Mouse (Mus musculus): ENCODE measurements around the gene Rtkn. TPM values are rescaled to one million over a fixed set of nuclear protein-coding genes. Genes with fewer than 3 reads are reported as not detected.
"Not testable (repeated sequence)": the region's sequence is repeated elsewhere in the genome, so short reads cannot be mapped to it uniquely, and the experiment has no call there.

Rtkn gene
- polyA plus RNA-seq, 1 experiment from 2014 or later: 12.6 TPM

GRCm38 (mm10) chr6:83147280-83147679, 12.0 kb downstream of the Rtkn start:
- H3K27me3 ChIP-seq (replicated peaks): peaks cover 22% of the 10 kb centered on the region
- H3K36me3 ChIP-seq: peaks cover 27% of the 10 kb centered on the region
- H3K9me3 ChIP-seq (replicated peaks): no peaks in the 10 kb centered on the region
- WGBS (ENCODE audit: insufficient replicate concordance): 56% methylated on average over 7 of the region's 7 CpGs
- H3K4me2 ChIP-seq: no peak overlapping the region
- H3K9ac ChIP-seq: no peak overlapping the region
- ATAC-seq: no peak
- no peak overlapping the region for H3K4me3 ChIP-seq
- no peak overlapping the region for H3K27ac ChIP-seq
- peaks cover 30% of the 10 kb centered on the region for H3K4me1 ChIP-seq

- 27% methylated on average over 8 of the region's 8 CpGs for WGBS (ENCODE audit: insufficient replicate concordance)
- H3K27ac ChIP-seq: no peak overlapping the region
- peaks cover 47% of the 10 kb centered on the region for H3K27me3 ChIP-seq (replicated peaks)
- no peak for ATAC-seq
- no peak overlapping the region for H3K4me2 ChIP-seq
- peaks cover 27% of the 10 kb centered on the region for H3K36me3 ChIP-seq
- H3K4me1 ChIP-seq: peaks cover 25% of the 10 kb centered on the region
- no peak overlapping the region for H3K9ac ChIP-seq
- no peaks in the 10 kb centered on the region for H3K9me3 ChIP-seq (replicated peaks)
- H3K4me3 ChIP-seq: no peak overlapping the region
Measured at GRCm38 (mm10) chr6:83151721-83152120, 16.5 kb downstream of the Rtkn start.

- WGBS (ENCODE audit: insufficient replicate concordance): 77% methylated on average over 12 of the region's 12 CpGs
- Histone ChIP-seq H3K9me3 (replicated peaks) (no peaks in the 10 kb centered on the region), H3K36me3 (peaks cover 17% of the 10 kb centered on the region), H3K4me2 (no peak overlapping the region), H3K9ac (no peak overlapping the region), H3K4me1 (peaks cover 25% of the 10 kb centered on the region), H3K27ac (no peak overlapping the region), H3K27me3 (replicated peaks) (peaks cover 57% of the 10 kb centered on the region), H3K4me3 (no peak overlapping the region)
- 0 out of 2 replicates have a peak, but pooled peaks have one; percentile 22 for ATAC-seq
Measured at GRCm38 (mm10) chr6:83153038-83153437, 17.8 kb downstream of the Rtkn start.

GRCm38 (mm10) chr6:83153485-83153884, 18.2 kb downstream of the Rtkn start:
- Histone ChIP-seq H3K4me1 (peaks cover 25% of the 10 kb centered on the region), H3K4me2 (no peak overlapping the region), H3K9me3 (replicated peaks) (no peaks in the 10 kb centered on the region), H3K36me3 (peaks cover 14% of the 10 kb centered on the region), H3K9ac (no peak overlapping the region), H3K4me3 (no peak overlapping the region), H3K27ac (no peak overlapping the region), H3K27me3 (replicated peaks) (peaks cover 60% of the 10 kb centered on the region)
- ATAC-seq: no peak
- WGBS (ENCODE audit: insufficient replicate concordance): 52% methylated on average over 5 of the region's 5 CpGs

- peak overlapping the region; percentile 55 for H3K4me3 ChIP-seq
- WGBS (ENCODE audit: insufficient replicate concordance): 13% methylated on average over 23 of the region's 23 CpGs
- H3K27ac ChIP-seq: no peak overlapping the region
- H3K9me3 ChIP-seq (replicated peaks): no peaks in the 10 kb centered on the region
- H3K9ac ChIP-seq: peak overlapping the region; percentile 52; the same call in 1 of the 2 replicates
- H3K27me3 ChIP-seq (replicated peaks): peaks cover 72% of the 10 kb centered on the region
- ATAC-seq: no peak; the same call in 1 of the 2 replicates
- H3K36me3 ChIP-seq: peaks cover 2% of the 10 kb centered on the region
- peak overlapping the region; percentile 84 for H3K4me2 ChIP-seq
- peaks cover 25% of the 10 kb centered on the region for H3K4me1 ChIP-seq
Measured at GRCm38 (mm10) chr6:83155552-83156238, 20.4 kb downstream of the Rtkn start.

GRCm38 (mm10) chr6:83156259-83156684, 21.0 kb downstream of the Rtkn start, which contains the start of the genes Wdr54 and 1700003E16Rik:
Wdr54 (minus strand) TSS chr6:83156397.
1700003E16Rik (plus strand) TSS chr6:83156404.
- Histone ChIP-seq H3K27me3 (replicated peaks) (peaks cover 78% of the 10 kb centered on the region), H3K4me2 (peak within 1 kb of the TSS; percentile 84), H3K4me1 (peaks cover 22% of the 10 kb centered on the region), H3K9me3 (replicated peaks) (no peaks in the 10 kb centered on the region), H3K36me3 (no peaks in the 10 kb centered on the region; the same call in 1 of the 2 replicates), H3K4me3 (peak within 1 kb of the TSS; percentile 55), H3K9ac (peak within 1 kb of the TSS; percentile 52), H3K27ac (no peak within 1 kb of the TSS)
- 3% methylated on average over 32 of the region's 32 CpGs for WGBS (ENCODE audit: insufficient replicate concordance)
- ATAC-seq: 0 out of 2 replicates have a peak, but pooled peaks have one; percentile 40

GRCm38 (mm10) chr6:83159456-83159855, 24.2 kb downstream of the Rtkn start:
- not testable (repeated sequence) for H3K36me3 ChIP-seq; H3K4me3 ChIP-seq; ATAC-seq; H3K9me3 ChIP-seq (replicated peaks); H3K4me2 ChIP-seq; H3K27ac ChIP-seq; H3K9ac ChIP-seq
- Histone ChIP-seq H3K4me1 (peaks cover 28% of the 10 kb centered on the region), H3K27me3 (replicated peaks) (peaks cover 75% of the 10 kb centered on the region)
- WGBS (ENCODE audit: insufficient replicate concordance): 17% methylated on average over 3 of the region's 3 CpGs

- no peak for ATAC-seq
- H3K27me3 ChIP-seq (replicated peaks): peaks cover 55% of the 10 kb centered on the region
- WGBS (ENCODE audit: insufficient replicate concordance): 8% methylated on average over 19 of the region's 19 CpGs
- H3K36me3 ChIP-seq: no peaks in the 10 kb centered on the region
- peak overlapping the region; percentile 42 for H3K4me3 ChIP-seq
- no peak overlapping the region for H3K27ac ChIP-seq
- H3K4me1 ChIP-seq: peaks cover 25% of the 10 kb centered on the region
- no peaks in the 10 kb centered on the region for H3K9me3 ChIP-seq (replicated peaks)
- peak overlapping the region; percentile 45; the same call in 1 of the 2 replicates for H3K9ac ChIP-seq
- H3K4me2 ChIP-seq: peak overlapping the region; percentile 68
Measured at GRCm38 (mm10) chr6:83161442-83161841, 26.2 kb downstream of the Rtkn start.

- Histone ChIP-seq H3K36me3 (no peaks in the 10 kb centered on the region), H3K9me3 (replicated peaks) (no peaks in the 10 kb centered on the region), H3K4me3 (peak overlapping the region; percentile 42), H3K4me2 (peak overlapping the region; percentile 68), H3K27ac (no peak overlapping the region), H3K9ac (peak overlapping the region; percentile 45), H3K27me3 (replicated peaks) (peaks cover 50% of the 10 kb centered on the region), H3K4me1 (peaks cover 29% of the 10 kb centered on the region)
- no peak for ATAC-seq
- WGBS (ENCODE audit: insufficient replicate concordance): 1% methylated on average over 49 of the region's 49 CpGs
Measured at GRCm38 (mm10) chr6:83161921-83162641, 26.8 kb downstream of the Rtkn start.

GRCm38 (mm10) chr6:83162701-83163100, 27.4 kb downstream of the Rtkn start:
- peak overlapping the region; percentile 68 for H3K4me2 ChIP-seq

GRCm38 (mm10) chr6:83165026-83165606, 29.9 kb downstream of the Rtkn start:
- 0 out of 2 replicates have a peak, but pooled peaks cover 3% of the 10 kb centered on the region for H3K36me3 ChIP-seq
- H3K9ac ChIP-seq: peak overlapping the region; percentile 93
- peaks cover 34% of the 10 kb centered on the region for H3K27me3 ChIP-seq (replicated peaks)
- peak overlapping the region; percentile 78 for H3K4me2 ChIP-seq
- H3K4me1 ChIP-seq: peaks cover 56% of the 10 kb centered on the region
- whole genome bisulfite sequencing (ENCODE audit: insufficient replicate concordance): 6% methylated on average over 6 of the region's 6 CpGs
- no peaks in the 10 kb centered on the region for H3K9me3 ChIP-seq (replicated peaks)
- peak; percentile 11; the same call in 1 of the 2 replicates for ATAC-seq
- peak overlapping the region; percentile 88 for H3K4me3 ChIP-seq
- H3K27ac ChIP-seq: peak overlapping the region; percentile 81

More at GRCm38 (mm10) chr6:83162701-83163100, 27.4 kb downstream of the Rtkn start:
- Histone ChIP-seq H3K36me3 (no peaks in the 10 kb centered on the region), H3K4me3 (peak overlapping the region; percentile 42), H3K27ac (no peak overlapping the region), H3K4me1 (peaks cover 35% of the 10 kb centered on the region), H3K9ac (no peak overlapping the region), H3K9me3 (replicated peaks) (no peaks in the 10 kb centered on the region), H3K27me3 (replicated peaks) (peaks cover 46% of the 10 kb centered on the region)
- ATAC-seq: no peak
- WGBS (ENCODE audit: insufficient replicate concordance): 2% methylated on average over 8 of the region's 8 CpGs

Measured in liver, embryonic 12.5 days (tissue).